Mouse (Mus musculus) cerebellum, adult (tissue): ENCODE measurements around the gene Atp2b2.

ENCODE experiments used
- ATAC-seq: cut with Nextera tagmentation; 2 replicates; pipeline ENCODE4 v1.9.2; 2017; ENCODE audit warnings: mild to moderate bottlenecking, moderate library complexity, mixed read lengths; ENCODE audit not compliant: insufficient number of reproducible peaks, low FRiP score, low TSS enrichment

The Atp2b2 gene

DNA sequence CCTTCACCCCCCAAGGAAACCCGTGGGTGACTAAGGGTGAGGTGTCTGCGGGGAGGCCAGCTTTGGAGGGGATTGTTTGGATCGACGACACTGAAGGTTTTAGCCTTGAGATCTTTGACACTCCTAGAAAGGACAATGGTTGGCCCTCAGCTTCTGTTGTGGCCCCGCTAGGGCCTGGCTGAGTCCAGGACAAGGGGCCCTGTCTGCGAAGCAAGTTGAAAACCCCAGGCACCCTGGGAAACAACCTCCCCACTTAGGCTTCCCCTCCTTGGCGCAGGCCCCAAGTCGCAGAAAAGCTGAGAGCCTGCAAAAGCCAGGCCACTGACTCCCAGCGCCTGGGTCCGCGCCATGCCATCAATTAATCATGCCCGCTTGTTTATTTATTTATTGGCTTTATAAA lies at the start of gene Atp2b2:
Gene Atp2b2, minus strand, starts transcription at position 282 of the 400 bp plus-strand sequence.
- ATAC-seq: no peak

- peak; percentile 42; the same call in 1 of the 2 replicates for ATAC-seq
These were observed 47.2 kb upstream of the Atp2b2 start for GRCm38 (mm10) chr6:114089626-114090025.

DNA sequence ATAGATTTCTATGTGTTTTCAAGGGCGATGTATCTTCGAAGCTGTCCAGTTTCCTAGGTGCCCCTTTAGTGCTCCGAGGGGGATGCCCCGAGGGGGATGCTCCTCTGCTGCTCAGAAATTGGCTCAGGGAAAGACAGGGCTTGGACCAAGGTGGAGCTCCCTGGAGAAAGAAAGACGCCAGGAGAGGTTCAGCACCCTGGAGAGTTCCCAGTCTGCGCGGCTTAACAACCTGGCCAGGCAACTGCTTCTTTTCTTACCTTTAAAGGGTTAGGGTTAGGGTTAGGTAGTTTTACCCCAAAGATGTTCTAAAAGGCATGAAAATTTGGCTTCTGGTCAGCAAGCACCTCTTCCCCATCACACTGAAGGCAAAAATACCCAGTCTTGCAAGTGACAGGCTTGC lies 44.7 kb upstream of the Atp2b2 start:
- no peak for ATAC-seq

DNA sequence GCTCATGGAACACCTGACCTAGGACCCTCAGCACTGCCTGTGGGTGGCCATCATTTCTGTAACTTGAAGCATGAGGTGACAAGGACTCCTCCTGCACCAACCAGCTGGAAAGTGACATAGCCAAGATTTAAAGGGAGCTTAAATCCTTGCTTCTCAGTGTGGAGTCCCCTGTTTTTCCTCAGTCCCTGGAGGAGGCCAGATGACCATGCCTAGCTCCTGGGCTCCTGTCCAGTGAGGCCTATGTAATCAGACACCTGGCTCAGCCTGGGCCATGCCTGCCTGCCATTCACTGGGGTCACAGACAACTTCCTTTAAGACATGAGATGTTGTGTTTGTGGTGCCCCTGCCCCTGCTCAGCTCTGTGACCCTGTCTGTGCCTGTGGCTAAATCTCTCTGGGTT lies 36.1 kb upstream of the Atp2b2 start:
- ATAC-seq: peak; percentile 58; the same call in 1 of the 2 replicates

GRCm38 (mm10) chr6:114076560-114076959 lies 34.1 kb upstream of the Atp2b2 start:
- ATAC-seq: peak; percentile 83

DNA sequence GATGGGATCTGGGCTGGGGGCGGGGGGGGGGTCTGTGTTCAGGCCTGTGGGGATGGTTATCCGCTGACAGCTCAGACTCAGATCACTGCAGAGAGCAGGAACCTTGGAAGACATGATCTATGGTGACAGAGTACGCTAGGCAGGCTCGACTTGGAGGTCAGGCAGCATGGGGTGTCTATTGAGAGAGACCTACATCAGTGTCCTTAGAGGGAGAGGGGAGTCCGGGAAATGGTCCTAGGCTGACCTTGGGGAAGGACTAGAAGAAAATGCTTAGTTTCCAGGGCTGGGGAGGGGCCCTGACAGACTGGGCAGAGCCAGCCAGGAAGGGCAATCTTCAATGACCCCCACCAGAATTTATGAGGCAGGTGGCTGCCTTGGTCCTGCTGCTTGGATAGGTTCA lies 33.6 kb upstream of the Atp2b2 start:
- ATAC-seq: no peak

DNA sequence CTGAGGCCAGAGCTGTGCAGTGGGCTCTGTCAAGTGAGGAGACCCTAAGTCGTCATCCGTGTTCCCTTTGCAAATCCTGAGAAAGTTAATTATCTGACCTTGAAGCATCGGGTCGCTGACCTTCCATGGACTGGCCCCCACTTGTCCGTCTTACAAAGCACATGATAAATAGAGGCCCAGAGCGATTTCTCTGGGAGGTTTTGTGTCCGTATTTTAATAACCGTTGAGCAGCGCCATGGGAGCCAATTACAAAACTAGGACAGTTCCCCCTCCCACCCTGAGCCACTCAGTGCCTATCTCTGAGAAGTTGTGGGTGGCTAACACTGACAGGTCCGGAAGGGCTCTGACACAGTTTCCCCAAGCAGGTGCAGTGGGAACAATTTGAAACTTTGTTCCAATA lies 32.5 kb upstream of the Atp2b2 start:
- ATAC-seq: no peak

GRCm38 (mm10) chr6:114074256-114074655 lies 31.8 kb upstream of the Atp2b2 start:
- no peak for ATAC-seq

DNA sequence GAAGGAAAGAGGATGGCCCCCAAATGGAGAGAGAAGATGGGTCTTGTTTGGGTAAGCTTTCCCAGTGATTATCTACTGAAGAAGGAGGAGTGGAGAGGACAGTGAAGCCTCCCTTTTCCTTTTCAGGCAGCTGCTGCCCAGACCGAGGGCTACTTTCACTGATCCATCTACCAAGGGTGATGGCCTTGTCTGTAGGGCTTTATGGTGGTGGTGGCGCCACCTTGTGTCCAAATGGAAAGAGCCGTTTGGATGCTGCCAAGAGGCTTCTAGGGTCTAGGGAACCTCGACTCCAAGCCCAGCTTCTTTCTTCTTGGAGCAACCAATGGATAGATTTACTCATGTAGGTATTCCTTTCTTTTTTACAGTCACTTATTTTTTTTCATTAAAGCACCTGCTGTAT lies 29.2 kb upstream of the Atp2b2 start:
- ATAC-seq: peak; percentile 70; the same call in 1 of the 2 replicates

- ATAC-seq: no peak
These were observed 20.7 kb upstream of the Atp2b2 start for GRCm38 (mm10) chr6:114063100-114063499.

DNA sequence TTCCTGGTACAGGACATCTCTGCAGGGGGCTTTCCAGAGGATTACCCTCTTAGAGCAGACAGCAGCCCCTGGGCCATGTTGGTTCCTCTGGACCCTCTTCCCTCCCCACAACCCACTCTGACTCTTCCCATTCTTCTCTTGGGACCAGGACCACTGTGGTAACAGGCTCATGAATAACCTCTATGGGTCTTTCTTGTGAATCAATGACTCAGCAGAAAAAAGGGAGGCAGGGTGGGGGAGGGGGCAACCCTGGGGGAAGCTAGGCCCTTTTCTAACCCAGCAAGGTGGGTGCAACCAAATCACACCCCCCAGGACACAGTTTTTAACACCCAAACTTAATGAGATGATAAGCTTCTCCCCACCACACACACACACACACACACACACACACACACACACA lies 20.3 kb upstream of the Atp2b2 start:
- no peak for ATAC-seq

- ATAC-seq: no peak
These were observed 16.8 kb upstream of the Atp2b2 start for GRCm38 (mm10) chr6:114059206-114059605.

DNA sequence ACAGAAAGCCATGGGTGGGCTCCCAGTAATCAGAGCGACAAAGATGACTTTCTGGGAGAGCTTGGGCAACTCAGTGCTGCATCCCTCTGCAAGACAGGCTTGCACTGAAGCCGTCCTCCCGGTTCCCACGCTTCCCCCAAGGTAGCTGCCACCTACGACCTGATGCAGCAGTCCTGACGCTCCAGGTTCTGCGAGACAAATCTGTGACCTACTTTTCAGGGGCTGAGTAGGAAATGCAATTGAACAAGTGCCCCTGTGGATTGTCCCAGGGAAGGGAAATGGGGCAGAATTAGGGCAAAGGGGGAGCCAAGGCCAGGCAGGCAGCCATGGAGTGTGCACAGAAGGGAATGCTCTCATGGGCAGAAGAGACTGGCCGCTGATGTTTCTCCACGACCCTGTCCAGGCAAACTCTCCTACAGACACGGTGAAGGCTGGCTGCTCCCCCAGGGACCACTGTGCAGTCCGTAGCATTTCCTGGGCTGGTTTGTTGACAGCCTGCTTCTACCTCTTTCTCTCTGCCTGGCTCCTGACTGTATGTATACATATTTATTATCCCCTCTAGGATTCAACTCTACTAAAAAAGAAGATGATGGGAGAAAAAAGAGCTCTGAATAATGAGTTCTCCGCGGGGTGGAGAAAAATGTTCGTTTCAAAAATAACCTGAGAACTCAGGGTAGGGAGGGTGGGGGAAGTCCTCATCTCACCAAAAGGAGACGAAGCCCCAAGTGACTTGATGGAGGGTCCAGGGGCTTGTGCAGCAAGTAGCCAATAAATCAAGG lies 15.8 kb upstream of the Atp2b2 start:
- peak; percentile 64 for ATAC-seq

GRCm38 (mm10) chr6:114055311-114055710 lies 12.9 kb upstream of the Atp2b2 start:
- no peak for ATAC-seq

- no peak for ATAC-seq
These were observed 2.5 kb upstream of the Atp2b2 start for GRCm38 (mm10) chr6:114044962-114045361.

DNA sequence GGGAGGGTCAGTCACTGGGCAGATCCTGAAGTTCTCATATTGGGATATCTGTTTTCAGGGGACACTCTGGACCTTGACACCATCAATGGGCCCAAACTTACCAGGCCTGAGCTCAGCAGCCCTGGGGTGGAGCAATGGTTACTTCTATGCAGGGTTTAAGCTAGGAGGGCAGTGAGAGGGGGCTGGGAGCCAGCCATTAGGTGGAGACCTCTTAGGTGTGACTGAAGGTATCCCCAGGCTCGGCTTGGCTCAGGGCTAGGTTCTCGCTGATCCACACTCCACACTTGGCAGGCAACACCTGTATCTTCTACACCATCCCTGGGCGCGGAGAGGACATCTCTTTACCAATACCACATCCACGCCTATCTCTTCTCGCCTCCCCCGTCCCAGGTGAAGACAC lies 423 bp upstream of the Atp2b2 start:
- ATAC-seq: no peak

DNA sequence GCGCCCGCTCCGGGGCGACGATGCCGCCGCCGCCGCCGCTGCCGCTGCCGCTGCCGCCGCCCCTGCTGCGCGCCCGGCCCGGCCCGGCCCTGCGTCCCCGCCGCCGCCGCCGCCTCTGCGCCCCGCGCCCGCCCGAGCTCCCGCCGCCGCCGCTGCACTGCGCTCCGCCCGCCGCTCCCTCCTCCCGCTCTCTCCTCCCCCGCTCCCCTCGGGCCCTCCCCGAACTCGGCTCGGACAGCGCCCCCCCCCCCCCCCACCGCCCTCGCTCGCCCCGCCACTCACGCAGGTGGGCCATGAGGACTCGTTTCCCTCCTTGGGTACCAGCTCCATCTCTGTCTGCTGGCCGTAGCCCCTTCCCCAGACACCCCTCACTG lies 515 bp downstream of the Atp2b2 start:
- ATAC-seq: no peak

DNA sequence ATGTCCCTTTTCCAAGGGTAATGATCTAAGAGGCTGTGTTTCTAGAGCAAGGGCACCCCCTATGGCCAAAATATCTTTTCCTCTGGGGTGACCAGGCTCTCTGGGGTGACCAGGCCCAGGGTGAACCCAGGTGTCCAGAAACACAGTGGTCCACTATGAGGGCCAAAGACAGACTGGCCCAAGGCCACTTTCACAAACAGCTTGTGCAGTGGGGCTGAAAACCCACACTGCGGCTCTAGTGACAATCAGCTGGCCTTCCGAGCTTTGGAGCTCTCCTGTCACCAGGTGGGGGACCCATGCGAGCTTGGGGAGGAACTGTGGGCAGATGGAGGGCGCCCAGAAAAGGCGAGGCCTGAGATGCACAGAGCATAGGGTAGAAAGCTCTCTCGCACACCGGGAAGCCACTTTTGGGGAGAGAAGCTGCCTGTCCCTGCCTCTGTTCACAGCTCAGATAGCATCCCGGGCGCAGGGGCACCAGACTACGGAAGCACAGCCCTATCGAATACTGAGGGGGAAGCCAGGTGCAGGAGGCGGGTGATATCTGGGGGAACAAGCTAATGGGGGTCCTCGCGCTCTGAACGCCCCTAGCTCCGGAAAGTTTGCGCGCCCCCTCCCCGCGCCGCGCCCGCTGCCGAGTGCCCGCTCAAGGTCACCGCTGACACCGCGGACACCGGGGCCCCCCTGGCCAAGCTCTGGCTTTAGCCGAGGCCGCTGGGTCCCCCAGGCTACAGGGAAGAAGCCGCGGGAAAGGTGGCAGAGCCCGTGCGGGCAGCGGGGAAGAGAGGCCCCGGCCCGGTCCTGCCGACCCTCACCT lies 1.1 kb downstream of the Atp2b2 start:
- ATAC-seq: peak; percentile 82

DNA sequence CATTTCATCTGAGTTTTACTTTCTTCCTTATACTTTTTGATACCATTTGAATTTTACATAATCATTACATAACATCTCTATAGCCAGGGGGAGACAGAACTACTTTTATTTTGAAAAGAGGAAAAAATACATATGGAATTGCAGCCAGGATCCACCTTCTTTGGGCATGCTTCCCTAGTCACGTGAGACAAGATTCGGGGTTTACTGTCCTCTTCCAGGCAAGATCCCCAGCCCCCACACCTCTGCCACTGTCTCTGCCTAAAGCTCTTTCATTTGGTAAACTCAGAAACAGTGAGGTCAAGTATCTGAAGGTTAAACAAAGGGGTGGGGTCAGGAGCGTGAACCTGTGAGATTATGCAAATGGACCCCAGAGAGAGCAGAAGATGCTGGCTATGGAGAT lies 6.7 kb downstream of the Atp2b2 start:
- ATAC-seq: no peak

- ATAC-seq: peak; percentile 56; the same call in 1 of the 2 replicates
These were observed 9.6 kb downstream of the Atp2b2 start for GRCm38 (mm10) chr6:114032822-114033221.

DNA sequence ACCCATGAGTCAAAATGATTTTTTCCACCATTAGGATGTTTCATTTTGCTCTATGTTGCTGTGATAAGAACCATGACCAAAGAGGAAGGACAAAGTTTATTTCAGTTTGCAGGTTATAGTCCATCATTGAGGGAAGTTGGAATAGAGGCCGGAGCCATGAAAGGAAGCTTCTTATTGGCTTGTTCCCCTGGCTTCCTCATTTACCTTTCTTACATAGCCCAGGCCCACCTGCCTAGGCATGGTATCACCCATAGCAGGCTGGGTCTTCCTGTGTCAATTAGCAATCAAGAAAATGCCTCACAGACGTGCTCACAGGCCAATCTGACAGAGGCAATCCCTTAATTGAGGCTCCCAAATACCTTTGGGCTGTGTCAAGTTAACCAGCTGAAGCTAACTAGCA lies 18.6 kb downstream of the Atp2b2 start:
- ATAC-seq: no peak

DNA sequence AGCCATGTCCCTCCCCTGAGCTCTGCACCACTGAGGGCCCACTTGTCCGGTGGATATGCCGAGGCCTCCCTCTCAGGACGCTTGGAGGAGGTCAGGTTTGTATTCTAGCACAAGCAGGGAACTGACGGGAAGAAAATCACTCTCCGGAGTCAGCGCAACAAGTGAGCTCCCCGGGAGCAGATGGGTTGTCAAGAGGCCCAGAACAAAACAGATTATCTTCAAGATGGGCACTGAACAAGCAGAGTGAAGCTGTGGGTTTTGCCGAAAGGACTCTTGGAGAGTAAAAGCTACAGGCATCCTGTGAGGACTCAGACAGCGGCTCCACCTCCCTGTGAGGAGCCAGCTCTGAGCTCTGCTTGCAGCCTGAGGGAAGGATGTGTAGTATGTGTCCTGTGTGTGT lies 20.3 kb downstream of the Atp2b2 start:
- no peak for ATAC-seq
